Mouse (Mus musculus) stomach, embryonic 14.5 days (tissue): Measurements from ENCODE around the gene Gm5134. TPM values are rescaled to one million over a fixed set of nuclear protein-coding genes. Genes with fewer than 3 reads are reported as not detected.
"Not testable (repeated sequence)": the region's sequence is repeated elsewhere in the genome, so short reads cannot be mapped to it uniquely, and the experiment has no call there.

Experiments
- ATAC-seq: fragments of 200-750 bp; cut with Nextera tagmentation; 2 replicates; pipeline ENCODE4 v1.8.0; 2017; ENCODE audit warnings: low read depth, moderate TSS enrichment; ENCODE audit not compliant: insufficient number of reproducible peaks, insufficient read depth, low FRiP score
- H3K27ac ChIP-seq: fragments of 300-500 bp; sonication (generic); 2 replicates; pipeline ENCODE4 v1.5.1; 2014; ENCODE audit warnings: mild to moderate bottlenecking, low read length, moderate library complexity, mixed read lengths
- H3K27me3 ChIP-seq: fragments of 300-500 bp; sonication (generic); 2 replicates; pipeline ENCODE4 v1.6.1; 2014; ENCODE audit warnings: low read length, control low read depth, mixed read lengths; ENCODE audit not compliant: control insufficient read depth, insufficient read depth
- H3K36me3 ChIP-seq: fragments of 300-500 bp; sonication (generic); 2 replicates; pipeline ENCODE4 v1.6.1; 2014; ENCODE audit warnings: mild to moderate bottlenecking, control low read depth, low read length, moderate library complexity, mixed read lengths; ENCODE audit not compliant: control insufficient read depth, insufficient read depth
- H3K4me1 ChIP-seq: fragments of 300-500 bp; sonication (generic); 2 replicates; pipeline ENCODE4 v1.6.1; 2014; ENCODE audit warnings: low read length, control low read depth, mixed read lengths; ENCODE audit not compliant: control insufficient read depth, insufficient read depth
- H3K4me2 ChIP-seq: fragments of 300-500 bp; sonication (generic); replicated peaks from 2 replicates; pipeline ENCODE4 v1.6.1; 2014; ENCODE audit warnings: low read depth, low read length, control low read depth
- H3K4me3 ChIP-seq: fragments of 300-500 bp; sonication (generic); 2 replicates; pipeline ENCODE4 v1.5.1; 2014; ENCODE audit warnings: low read depth, low read length, control low read depth
- H3K9ac ChIP-seq: fragments of 300-500 bp; sonication (generic); replicated peaks from 2 replicates; pipeline ENCODE4 v1.6.1; 2014; ENCODE audit warnings: low read depth, mild to moderate bottlenecking, control low read depth, low read length, moderate library complexity, mixed read lengths
- H3K9me3 ChIP-seq: fragments of 300-500 bp; sonication (generic); 2 replicates; pipeline ENCODE4 v1.6.1; 2016; ENCODE audit warnings: low read depth, low read length, control low read depth; ENCODE audit not compliant: control insufficient read depth
- WGBS: fragments of 180-500 bp; shearing (Covaris S2); extraction: QIAGEN DNeasy Blood & Tissue Kit; methylation state at CpG from one replicate; pipeline ENCODE4 v1.1.7; 2014; 5-methylcytosine and 5-hydroxymethylcytosine counted together
- polyA plus RNA-seq: library from polyadenylated mRNA; unstranded; fragments of >200 nt; fragmentation: Nextera tagmentation; extraction: Ambion mirVana; gene quantifications from 2 replicates; pipeline ENCODE4 v1.2.1, GENCODE M21; 2014

Gm5134 gene
- polyA plus RNA-seq, 1 experiment from 2014 or later: not detected

DNA sequence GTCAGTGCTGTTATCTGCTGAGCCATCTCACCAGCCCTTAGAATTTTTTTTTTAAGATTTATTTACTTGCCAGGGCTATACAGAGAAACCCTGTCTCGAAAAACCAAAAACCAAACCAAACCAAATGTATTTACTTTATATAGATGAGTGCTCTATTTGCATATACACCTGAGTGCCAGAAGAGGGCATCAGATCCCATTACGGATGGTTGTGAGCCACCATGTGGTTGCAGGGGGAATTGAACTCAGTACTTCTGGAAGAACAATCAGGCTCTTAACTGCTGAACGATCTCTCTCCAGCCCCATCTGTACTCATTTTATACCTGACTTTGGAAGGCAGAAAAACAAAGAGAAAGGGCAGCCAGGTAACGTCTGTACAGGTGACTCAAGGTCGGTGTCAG lies 20.9 kb downstream of the Gm5134 start:
- WGBS: 69% methylated on average over 5 of the region's 5 CpGs
- Histone ChIP-seq H3K9me3 (no peaks in the 10 kb centered on the region), H3K4me3 (no peak overlapping the region), H3K27me3 (no peaks in the 10 kb centered on the region), H3K27ac (no peak overlapping the region), H3K4me1 (no peaks in the 10 kb centered on the region), H3K4me2 (no peak overlapping the region), H3K9ac (no peak overlapping the region), H3K36me3 (no peaks in the 10 kb centered on the region)
- ATAC-seq: no peak

- H3K4me2 ChIP-seq: no peak overlapping the region
- no peak for ATAC-seq
- no peaks in the 10 kb centered on the region for H3K4me1 ChIP-seq
- no peak overlapping the region for H3K9ac ChIP-seq
- H3K36me3 ChIP-seq: no peaks in the 10 kb centered on the region
- H3K4me3 ChIP-seq: no peak overlapping the region
- 46% methylated on average over 10 of the region's 10 CpGs for WGBS
- H3K27me3 ChIP-seq: no peaks in the 10 kb centered on the region
- no peak overlapping the region for H3K27ac ChIP-seq
- no peaks in the 10 kb centered on the region for H3K9me3 ChIP-seq
Observed at GRCm38 (mm10) chr10:75978119-75978834, 24.0 kb downstream of the Gm5134 start.

- H3K4me3 ChIP-seq: no peak overlapping the region
- H3K27ac ChIP-seq: no peak overlapping the region
- H3K36me3 ChIP-seq: no peaks in the 10 kb centered on the region
- WGBS: 80% methylated on average over 5 of the region's 5 CpGs
- no peak overlapping the region for H3K4me2 ChIP-seq
- H3K27me3 ChIP-seq: no peaks in the 10 kb centered on the region
- H3K9me3 ChIP-seq: no peaks in the 10 kb centered on the region
- no peak for ATAC-seq
- no peak overlapping the region for H3K9ac ChIP-seq
- H3K4me1 ChIP-seq: no peaks in the 10 kb centered on the region
Observed at GRCm38 (mm10) chr10:75978835-75979157, 24.5 kb downstream of the Gm5134 start.

- H3K27ac ChIP-seq: no peak overlapping the region
- no peak overlapping the region for H3K4me2 ChIP-seq
- H3K4me1 ChIP-seq: no peaks in the 10 kb centered on the region
- no peak overlapping the region for H3K9ac ChIP-seq
- no peaks in the 10 kb centered on the region for H3K9me3 ChIP-seq
- H3K27me3 ChIP-seq: no peaks in the 10 kb centered on the region
- 93% methylated on average over 3 of the region's 3 CpGs for WGBS
- H3K36me3 ChIP-seq: no peaks in the 10 kb centered on the region
- H3K4me3 ChIP-seq: no peak overlapping the region
- no peak for ATAC-seq
Observed at GRCm38 (mm10) chr10:75979432-75979831, 25.1 kb downstream of the Gm5134 start.

GRCm38 (mm10) chr10:75990430-75991042 lies 36.2 kb downstream of the Gm5134 start:
- no peak overlapping the region for H3K27ac ChIP-seq
- H3K4me1 ChIP-seq: no peaks in the 10 kb centered on the region
- ATAC-seq: no peak
- no peak overlapping the region for H3K4me2 ChIP-seq
- H3K4me3 ChIP-seq: no peak overlapping the region
- WGBS: 77% methylated on average over 4 of the region's 4 CpGs
- H3K36me3 ChIP-seq: no peaks in the 10 kb centered on the region
- H3K9me3 ChIP-seq: no peaks in the 10 kb centered on the region
- no peaks in the 10 kb centered on the region for H3K27me3 ChIP-seq
- H3K9ac ChIP-seq: no peak overlapping the region

- no peak overlapping the region for H3K4me2 ChIP-seq
- H3K36me3 ChIP-seq: no peaks in the 10 kb centered on the region
- no peaks in the 10 kb centered on the region for H3K27me3 ChIP-seq
- no peak for ATAC-seq
- H3K9me3 ChIP-seq: no peaks in the 10 kb centered on the region
- H3K9ac ChIP-seq: no peak overlapping the region
- H3K4me1 ChIP-seq: no peaks in the 10 kb centered on the region
- no peak overlapping the region for H3K27ac ChIP-seq
- 84% methylated on average over 15 of the region's 15 CpGs for WGBS
- H3K4me3 ChIP-seq: no peak overlapping the region
Observed at GRCm38 (mm10) chr10:75993616-75994240, 39.4 kb downstream of the Gm5134 start.

GRCm38 (mm10) chr10:75994531-75995210 lies 40.4 kb downstream of the Gm5134 start:
- H3K9ac ChIP-seq, H3K36me3 ChIP-seq, H3K4me2 ChIP-seq, H3K4me3 ChIP-seq, H3K9me3 ChIP-seq, H3K4me1 ChIP-seq, H3K27ac ChIP-seq, H3K27me3 ChIP-seq, ATAC-seq: not testable (repeated sequence)
- WGBS: 81% methylated on average over 12 of the region's 13 CpGs

GRCm38 (mm10) chr10:75995463-75995862 lies 41.1 kb downstream of the Gm5134 start:
- Histone ChIP-seq H3K36me3 (no peaks in the 10 kb centered on the region), H3K27ac (no peak overlapping the region), H3K9ac (no peak overlapping the region), H3K27me3 (no peaks in the 10 kb centered on the region), H3K4me2 (no peak overlapping the region), H3K4me3 (no peak overlapping the region), H3K4me1 (no peaks in the 10 kb centered on the region), H3K9me3 (no peaks in the 10 kb centered on the region)
- ATAC-seq: no peak
- WGBS: 82% methylated on average over 11 of the region's 11 CpGs
